Mouse (Mus musculus): ENCODE data around the gene Pibf1.
A peak's percentile ranks its signal among the peaks of the same experiment; 100 is the strongest.

Pibf1 gene

DNA sequence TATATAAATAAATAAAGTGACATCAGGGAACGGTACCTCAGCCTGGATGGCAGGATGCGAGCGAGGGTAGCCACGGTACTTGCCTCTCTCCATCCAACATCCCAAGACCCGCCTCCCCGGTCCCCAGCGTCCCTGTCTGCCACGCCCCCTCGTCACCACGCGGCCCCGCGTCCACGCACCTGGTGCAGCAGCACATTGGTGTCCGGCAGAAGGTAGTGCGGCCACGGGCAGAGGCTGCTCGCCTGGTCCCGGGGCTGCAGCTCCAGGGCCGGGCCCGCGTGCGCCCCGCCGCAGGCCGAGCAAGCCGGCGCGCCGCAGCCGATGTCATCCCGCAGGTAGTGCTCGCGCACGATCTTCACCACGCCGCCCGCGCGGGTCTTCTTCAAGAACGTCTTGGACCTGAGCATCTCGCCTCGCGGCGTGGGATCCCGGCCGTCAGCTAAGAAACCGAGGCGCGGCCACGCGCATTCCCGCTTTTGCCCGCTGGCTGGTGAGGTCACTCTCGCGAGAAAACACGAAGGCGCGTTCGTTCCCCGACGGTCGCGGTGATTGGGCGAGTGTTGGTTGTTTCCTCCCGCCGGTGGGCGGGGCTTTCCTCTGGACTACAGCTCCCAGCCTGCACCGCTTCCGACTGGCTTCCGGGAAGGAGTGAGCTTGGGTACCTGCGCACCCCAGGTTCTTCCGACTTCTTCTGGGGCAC lies at the start of gene Pibf1, which contains the start of gene Dis3:
Gene Pibf1, plus strand, starts transcription at position 158 of the 700 bp plus-strand sequence.
Gene Dis3, minus strand, starts transcription at position 504 of the 700 bp plus-strand sequence.
- DNase-seq: peak; percentile 98

DNA sequence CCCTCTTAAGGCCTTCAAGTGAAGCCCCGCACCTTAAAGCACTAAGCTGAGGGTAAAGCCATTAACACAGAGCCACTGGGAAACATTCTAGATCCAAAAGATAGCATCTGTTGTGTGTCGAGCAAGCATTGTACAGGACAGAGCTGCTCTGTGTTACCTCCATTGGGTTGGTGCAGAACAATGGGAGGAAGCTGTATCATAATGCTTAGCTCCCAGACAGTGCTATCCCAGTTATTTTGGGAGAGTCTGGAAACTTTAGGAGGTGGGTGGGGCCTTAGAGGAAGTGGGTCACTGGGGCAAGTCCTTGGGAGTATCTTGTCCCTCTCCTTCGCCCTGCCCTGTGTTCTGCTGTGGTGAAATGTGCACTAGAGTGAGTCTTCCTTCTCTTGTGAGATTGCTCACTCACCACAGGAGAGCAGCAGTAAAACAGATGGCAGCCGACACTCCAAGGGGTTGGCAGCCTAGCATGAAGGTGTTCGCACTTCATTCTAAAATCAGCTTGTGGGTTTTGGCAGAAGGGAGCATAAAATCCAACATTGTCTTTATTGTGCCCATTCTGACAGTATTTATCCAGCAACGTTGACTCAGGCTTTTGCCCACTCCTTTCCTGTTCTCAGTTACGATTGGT lies 40.2 kb upstream of the Pibf1 start:
- DNase-seq: no peak

- no peak for DNase-seq
Observed at GRCm38 (mm10) chr14:99060616-99061015, 38.6 kb upstream of the Pibf1 start.

DNA sequence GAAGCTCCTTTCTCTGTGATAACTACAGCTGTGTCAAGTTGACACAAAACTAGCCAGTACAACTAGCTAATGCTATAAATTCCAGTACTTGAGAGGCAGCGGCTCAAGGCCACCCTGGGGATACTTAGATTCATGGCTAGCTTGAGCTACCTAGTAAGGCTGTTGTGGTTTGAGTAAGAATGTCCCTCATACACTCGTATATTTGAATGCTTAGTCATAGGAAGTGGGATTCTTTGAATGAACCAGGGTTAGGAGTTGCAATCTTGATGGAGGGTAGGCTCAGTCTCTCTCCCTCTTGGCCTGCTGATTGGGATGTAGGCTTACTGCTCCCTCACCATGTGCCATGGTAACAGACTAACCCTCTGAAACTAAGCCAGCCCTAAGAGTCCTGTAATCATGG lies 36.1 kb upstream of the Pibf1 start:
- DNase-seq: no peak

DNA sequence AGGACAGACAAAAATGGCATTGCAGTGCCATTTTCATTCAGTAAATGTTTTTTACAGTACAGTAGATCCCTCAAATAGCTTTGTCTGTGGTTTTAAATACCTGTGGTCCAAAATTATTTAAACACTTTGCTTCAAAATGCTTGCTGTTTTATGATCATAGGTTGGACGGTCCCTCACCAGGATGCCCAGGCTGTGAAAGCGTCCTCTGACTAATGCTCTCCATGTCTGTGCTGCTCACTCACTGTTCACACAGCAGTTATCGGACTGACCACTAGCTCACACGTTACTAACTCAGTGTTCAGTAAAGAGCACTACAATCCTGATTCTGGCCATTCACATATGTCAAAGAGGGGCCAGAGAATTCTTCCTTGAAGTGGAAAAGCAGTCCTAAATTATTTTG lies 28.1 kb upstream of the Pibf1 start:
- DNase-seq: no peak

GRCm38 (mm10) chr14:99088947-99089346 lies 10.3 kb upstream of the Pibf1 start:
- no peak for DNase-seq

DNA sequence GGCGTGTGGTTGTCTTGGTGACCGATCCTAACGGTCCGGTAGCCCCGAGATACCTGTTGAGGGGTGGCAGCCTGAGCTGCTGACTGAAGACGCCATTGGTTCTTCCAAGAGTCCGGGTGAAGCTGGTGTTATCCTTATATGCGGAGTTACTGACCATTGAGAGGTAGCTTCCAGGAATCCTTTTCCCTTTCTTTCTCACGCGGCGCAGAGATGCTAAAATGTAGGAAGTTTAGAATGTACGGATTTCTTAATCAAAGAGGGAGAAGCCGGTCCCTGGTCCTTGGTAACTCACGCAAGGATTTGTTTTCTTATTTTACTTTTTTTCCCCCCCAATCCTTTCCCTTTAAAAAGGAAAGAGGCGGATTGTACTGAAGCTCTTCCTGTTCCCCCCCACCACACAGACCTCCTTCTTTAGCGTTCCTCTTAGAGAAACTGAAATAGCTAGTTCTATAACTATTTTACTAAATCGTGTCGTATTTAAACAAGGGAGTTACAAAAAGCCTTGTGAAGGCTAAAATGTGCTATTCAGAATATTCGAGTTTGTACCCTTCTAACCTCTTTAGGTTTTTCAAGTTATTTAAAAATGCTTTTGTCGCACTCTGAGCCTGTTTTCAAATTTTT lies 853 bp downstream of the Pibf1 start:
- no peak for DNase-seq

GRCm38 (mm10) chr14:99103050-99103449 lies 3.8 kb downstream of the Pibf1 start:
- no peak for DNase-seq

DNA sequence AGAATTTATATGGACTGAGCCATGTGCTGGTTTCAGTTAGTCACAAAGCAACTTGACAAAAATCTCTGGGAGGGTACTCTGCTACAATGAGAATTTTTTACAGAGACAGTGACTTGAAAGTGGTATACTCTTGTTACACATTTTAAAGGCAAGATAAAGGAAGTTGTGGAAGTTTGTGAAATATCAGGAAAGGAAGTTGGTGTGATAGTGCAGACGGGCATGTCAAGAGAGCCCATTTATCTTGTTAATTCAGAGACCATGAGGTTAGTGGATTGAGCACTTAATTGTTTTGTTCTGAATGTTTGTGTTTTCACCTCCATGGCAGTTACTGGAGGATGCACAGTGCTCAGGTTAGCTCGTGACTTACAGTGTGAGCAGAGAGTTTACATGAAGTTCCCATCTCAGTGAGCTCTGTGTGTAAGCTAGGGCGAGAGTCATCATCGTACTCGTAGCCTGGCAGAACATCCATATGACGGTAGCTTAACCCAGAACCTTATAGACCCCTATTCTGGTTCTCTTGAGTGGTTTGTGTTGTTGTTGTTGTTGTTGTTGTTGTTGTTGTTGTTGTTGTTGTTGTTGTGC lies 5.4 kb downstream of the Pibf1 start:
- no peak for DNase-seq

DNA sequence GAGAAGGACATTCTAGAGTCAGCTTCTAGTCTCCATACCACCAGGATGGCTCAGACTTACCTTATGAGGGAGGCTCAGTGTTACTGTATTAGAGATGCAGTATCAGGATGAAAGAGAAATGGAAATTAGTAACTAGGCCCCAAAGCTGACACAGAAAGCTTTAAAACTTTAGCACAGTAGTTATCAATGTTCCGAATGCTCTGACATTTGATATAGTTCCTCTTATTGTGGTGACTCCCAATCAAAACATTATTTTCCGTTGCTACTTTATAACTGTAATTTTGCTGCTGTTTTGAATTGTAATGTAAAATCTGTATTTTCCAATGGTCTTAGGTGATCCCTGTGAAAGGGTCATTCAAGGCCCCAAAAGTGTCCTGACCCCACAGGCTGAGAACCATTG lies 7.4 kb downstream of the Pibf1 start:
- no peak for DNase-seq

- no peak for DNase-seq
Observed at GRCm38 (mm10) chr14:99107631-99108187, 8.5 kb downstream of the Pibf1 start.

- no peak for DNase-seq
Observed at GRCm38 (mm10) chr14:99108762-99109161, 9.5 kb downstream of the Pibf1 start.

- no peak for DNase-seq
Observed at GRCm38 (mm10) chr14:99117576-99117975, 18.4 kb downstream of the Pibf1 start.

- DNase-seq: no peak
Observed at GRCm38 (mm10) chr14:99121584-99122339, 22.5 kb downstream of the Pibf1 start.

GRCm38 (mm10) chr14:99124076-99124475 lies 24.9 kb downstream of the Pibf1 start:
- no peak for DNase-seq

GRCm38 (mm10) chr14:99126713-99127112 lies 27.5 kb downstream of the Pibf1 start:
- no peak for DNase-seq

GRCm38 (mm10) chr14:99127509-99127908 lies 28.3 kb downstream of the Pibf1 start:
- DNase-seq: no peak

- no peak for DNase-seq
Observed at GRCm38 (mm10) chr14:99129050-99129449, 29.8 kb downstream of the Pibf1 start.

DNA sequence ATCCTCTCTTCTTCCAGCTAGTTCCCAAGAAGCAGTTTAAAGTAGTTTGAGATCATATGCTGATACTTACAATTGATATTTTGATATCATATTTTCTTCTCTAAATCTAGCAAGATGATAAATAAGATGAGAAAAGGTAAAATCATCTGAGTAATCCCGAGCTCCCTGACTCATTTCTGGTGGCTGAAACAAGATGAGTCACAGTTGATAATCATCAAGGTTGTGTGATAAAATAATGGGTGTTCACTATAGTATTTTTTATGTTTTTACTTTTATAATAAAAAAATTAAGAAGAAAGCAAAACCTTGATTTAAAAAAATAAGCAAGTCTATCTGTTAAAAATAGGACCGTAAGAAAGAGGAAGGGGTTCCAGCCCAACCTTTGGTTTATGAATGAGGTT lies 34.8 kb downstream of the Pibf1 start:
- no peak for DNase-seq

GRCm38 (mm10) chr14:99135761-99136160 lies 36.5 kb downstream of the Pibf1 start:
- DNase-seq: no peak

DNA sequence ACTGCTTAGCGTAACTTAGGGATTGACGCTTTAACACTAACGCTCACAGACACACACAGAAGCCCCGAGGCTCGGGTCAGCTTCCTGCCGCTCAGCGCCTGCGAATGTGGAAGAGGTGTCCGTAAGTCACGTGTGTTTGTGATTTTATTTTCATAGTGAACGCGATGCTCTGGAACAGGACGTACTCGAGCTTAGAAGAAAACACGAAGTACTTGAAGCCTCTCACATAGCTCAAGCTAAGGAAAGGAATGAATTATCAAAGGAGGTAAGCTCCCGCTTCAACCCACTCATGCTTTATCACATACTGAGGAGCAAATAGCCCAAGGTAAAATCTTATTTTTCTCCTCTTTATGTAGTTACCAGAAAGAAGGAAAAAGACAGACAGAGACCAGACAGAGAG lies 37.1 kb downstream of the Pibf1 start:
- DNase-seq: no peak

DNA sequence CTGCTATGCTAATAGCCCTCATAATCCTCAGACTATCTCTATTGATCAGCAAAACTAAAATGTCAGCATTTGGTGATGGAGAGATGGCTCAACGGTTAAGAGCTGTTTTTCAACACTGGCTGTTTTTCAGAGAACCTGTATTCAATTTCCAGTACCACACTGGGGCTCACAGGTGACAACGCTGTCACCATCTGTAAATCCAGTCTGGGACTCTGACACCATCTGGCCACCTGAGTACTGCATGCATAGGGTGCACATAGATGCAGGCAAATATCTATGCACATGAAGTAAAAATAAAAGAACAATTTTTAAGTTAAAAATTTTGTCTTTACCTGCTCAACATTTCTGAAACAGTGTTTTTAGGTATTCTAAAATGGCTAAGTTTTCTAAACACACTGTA lies 40.8 kb downstream of the Pibf1 start:
- no peak for DNase-seq

Data from right cerebral cortex, postnatal 4 days (tissue).